Mouse (Mus musculus) heart, embryonic 14.5 days (tissue): ENCODE data around the gene Spred1. TPM values are rescaled to one million over a fixed set of nuclear protein-coding genes. Genes with fewer than 3 reads are reported as not detected.

ENCODE experiments used
- ATAC-seq: fragments of 200-750 bp; cut with Nextera tagmentation; 2 replicates; pipeline ENCODE4 v1.8.0; 2017; ENCODE audit warnings: low read depth, moderate TSS enrichment; ENCODE audit not compliant: insufficient number of reproducible peaks, insufficient read depth, low FRiP score
- H3K27ac ChIP-seq, 2 experiments: fragments of 200-500 bp in 1 of 2; fragments of 300-500 bp in 1 of 2; sonication (generic) in 1 of 2; replicated peaks in 1 of 2; 2 replicates each; pipeline ENCODE4 v1.5.1; 2012 to 2014; ENCODE audit warnings: low read depth in 2 of 2, low read length in 2 of 2, control low read depth in 1 of 2, mild to moderate bottlenecking in 1 of 2, mixed read lengths in 1 of 2; ENCODE audit not compliant: control insufficient read depth in 1 of 2, insufficient read depth in 1 of 2
- H3K27me3 ChIP-seq: fragments of 300-500 bp; sonication (generic); 2 replicates; pipeline ENCODE4 v1.6.1; 2014; ENCODE audit warnings: mild to moderate bottlenecking, low read length, control low read depth; ENCODE audit not compliant: control insufficient read depth, insufficient read depth
- H3K36me3 ChIP-seq: fragments of 300-500 bp; sonication (generic); 2 replicates; pipeline ENCODE4 v1.6.1; 2014; ENCODE audit warnings: mild to moderate bottlenecking, control low read depth, low read length, mixed read lengths; ENCODE audit not compliant: control insufficient read depth, insufficient read depth
- H3K4me1 ChIP-seq, 2 experiments: fragments of 200-500 bp in 1 of 2; fragments of 300-500 bp in 1 of 2; sonication (generic) in 1 of 2; 2 replicates each; pipeline ENCODE4 v1.6.1; 2012 to 2014; ENCODE audit warnings: low read length in 2 of 2, control low read depth in 1 of 2, mixed read lengths in 1 of 2; ENCODE audit not compliant: control insufficient read depth in 2 of 2, insufficient read depth in 2 of 2
- H3K4me2 ChIP-seq: fragments of 300-500 bp; sonication (generic); 2 replicates; pipeline ENCODE4 v1.6.1; 2014; ENCODE audit warnings: mild to moderate bottlenecking, low read length
- H3K4me3 ChIP-seq, 2 experiments: fragments of 200-500 bp in 1 of 2; fragments of 300-500 bp in 1 of 2; sonication (generic) in 1 of 2; 2 replicates each; pipeline ENCODE4 v1.5.1; 2012 to 2014; ENCODE audit warnings: low read length in 2 of 2, mild to moderate bottlenecking in 2 of 2, control low read depth in 1 of 2, low read depth in 1 of 2, moderate library complexity in 1 of 2; ENCODE audit not compliant: control insufficient read depth in 1 of 2, insufficient read depth in 1 of 2
- H3K9ac ChIP-seq: fragments of 300-500 bp; sonication (generic); 2 replicates; pipeline ENCODE4 v1.6.1; 2014; ENCODE audit warnings: mild to moderate bottlenecking, low read length
- H3K9me3 ChIP-seq: fragments of 300-500 bp; sonication (generic); 2 replicates; pipeline ENCODE4 v1.6.1; 2016; ENCODE audit warnings: low read length, control low read depth; ENCODE audit not compliant: control insufficient read depth
- WGBS: fragments of 180-500 bp; shearing (Covaris S2); extraction: QIAGEN DNeasy Blood & Tissue Kit; methylation state at CpG from one replicate; pipeline ENCODE4 v1.1.7; 2014; 5-methylcytosine and 5-hydroxymethylcytosine counted together
- polyA plus RNA-seq: library from polyadenylated mRNA; unstranded; fragments of >200 nt; fragmentation: Nextera tagmentation; extraction: Ambion mirVana; gene quantifications from 2 replicates; pipeline ENCODE4 v1.2.1, GENCODE M21; 2014

The Spred1 gene
- polyA plus RNA-seq, 1 experiment from 2014 or later: 14.8 TPM

DNA sequence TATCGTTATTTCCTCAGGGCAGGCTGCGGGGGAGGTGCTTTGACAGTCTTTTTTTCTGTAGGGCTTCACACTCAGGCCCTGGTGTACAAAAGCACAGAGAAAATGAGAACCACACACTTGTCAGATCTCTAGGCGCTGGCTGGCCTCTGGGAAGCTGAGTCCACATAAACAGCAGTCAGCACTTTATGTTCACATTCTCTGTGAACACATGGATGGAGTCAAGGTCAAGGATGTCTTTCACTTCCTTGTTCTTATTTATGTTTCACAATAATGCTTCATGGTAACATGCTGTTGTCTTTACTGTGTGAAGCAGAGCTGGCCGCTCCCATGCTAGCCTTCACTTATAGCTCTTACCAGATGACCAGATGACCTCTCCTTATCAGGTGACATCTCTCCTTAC is 13.1 kb upstream of the Spred1 start:
- H3K27me3 ChIP-seq: no peaks in the 10 kb centered on the region
- ATAC-seq: no peak
- 58% methylated on average over 4 of the region's 4 CpGs for WGBS
- H3K9ac ChIP-seq: no peak overlapping the region
- H3K4me3 ChIP-seq: no peak overlapping the region
- H3K4me2 ChIP-seq: no peak overlapping the region
- no peaks in the 10 kb centered on the region for H3K36me3 ChIP-seq
- H3K4me1 ChIP-seq: peaks cover 7 to 8% of the 10 kb centered on the region in 2 experiments; a peak in 3 of 4 replicates
- H3K27ac ChIP-seq: no peak overlapping the region
- H3K9me3 ChIP-seq: no peaks in the 10 kb centered on the region

DNA sequence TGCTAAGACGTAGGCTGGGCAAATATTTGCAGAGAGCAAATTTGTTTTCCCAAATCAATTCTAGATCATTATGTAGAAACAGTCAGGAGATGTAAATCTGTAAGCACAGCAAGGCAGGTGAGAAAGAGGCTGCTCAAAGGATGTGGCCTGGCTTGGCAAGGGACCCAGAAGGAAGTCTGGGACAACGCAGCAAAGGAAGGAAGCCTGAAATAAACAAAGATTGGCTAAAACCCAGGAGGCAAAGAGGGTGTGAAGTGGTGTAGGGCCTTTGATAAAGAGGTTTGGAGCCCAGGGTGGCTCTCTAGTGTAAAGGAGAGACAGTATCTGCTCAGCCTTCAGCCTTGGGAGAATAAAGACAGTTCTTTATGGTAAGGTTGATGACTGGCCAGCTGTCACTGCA is 11.9 kb upstream of the Spred1 start:
- Histone ChIP-seq H3K9ac (no peak overlapping the region), H3K4me3 (no peak overlapping the region), H3K4me1 (peaks cover 5 to 17% of the 10 kb centered on the region in 2 experiments; a peak in 3 of 4 replicates), H3K27ac (no peak overlapping the region), H3K9me3 (no peaks in the 10 kb centered on the region), H3K36me3 (no peaks in the 10 kb centered on the region), H3K27me3 (no peaks in the 10 kb centered on the region), H3K4me2 (no peak overlapping the region)
- 50% methylated on average over 2 of the region's 2 CpGs for WGBS
- ATAC-seq: no peak

DNA sequence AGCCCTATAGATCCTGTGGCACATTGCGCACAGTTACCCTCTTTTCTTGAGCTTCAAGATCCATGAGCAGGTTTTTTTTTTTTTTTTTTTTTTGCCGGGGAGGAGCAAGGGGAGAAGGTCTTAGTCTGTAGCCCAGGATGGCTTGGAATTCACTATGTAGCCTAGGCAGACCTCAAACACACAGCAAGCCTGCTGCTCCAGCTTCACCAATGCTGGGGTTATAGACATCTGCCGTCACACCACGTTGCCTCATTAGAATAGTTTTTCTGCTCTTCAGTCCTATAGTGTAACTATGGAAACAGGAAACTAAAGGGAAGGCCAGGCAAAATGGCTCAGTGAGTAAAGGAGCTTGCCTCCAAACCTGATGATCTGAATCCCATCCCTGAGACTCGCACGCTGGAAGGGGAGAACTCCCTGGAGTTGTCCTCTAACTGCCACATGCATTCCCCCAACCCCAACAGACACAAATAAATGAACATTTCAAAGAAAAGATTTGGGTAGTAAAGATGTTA is 10.8 kb upstream of the Spred1 start:
- H3K4me3 ChIP-seq: no peak overlapping the region
- no peaks in the 10 kb centered on the region for H3K9me3 ChIP-seq
- H3K36me3 ChIP-seq: no peaks in the 10 kb centered on the region
- no peak overlapping the region for H3K4me2 ChIP-seq
- no peaks in the 10 kb centered on the region for H3K27me3 ChIP-seq
- no peak overlapping the region for H3K9ac ChIP-seq
- ATAC-seq: no peak
- peaks cover 1 to 13% of the 10 kb centered on the region in 2 experiments; a peak in 3 of 4 replicates for H3K4me1 ChIP-seq
- H3K27ac ChIP-seq: no peak overlapping the region
- WGBS: 83% methylated on average over 6 of the region's 6 CpGs

DNA sequence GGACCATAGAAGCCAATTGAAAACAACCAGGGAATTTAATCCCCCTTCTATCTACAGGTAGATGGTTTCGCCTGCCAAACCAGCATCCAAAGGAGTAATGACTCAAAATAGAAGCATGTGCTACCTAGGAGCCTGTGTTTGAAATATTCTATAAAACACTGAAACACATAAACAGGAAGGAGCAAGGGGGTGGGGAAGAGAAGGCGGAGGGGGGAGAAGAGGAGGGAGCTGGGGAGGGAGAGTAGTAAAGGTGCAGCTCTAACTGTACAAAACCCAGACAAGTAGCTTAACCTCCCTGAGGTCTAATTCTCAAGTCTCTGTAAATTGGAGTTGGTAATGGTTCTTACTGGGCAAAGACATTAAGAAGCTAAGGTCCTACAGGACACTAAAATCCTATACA is 7.9 kb upstream of the Spred1 start:
- Histone ChIP-seq H3K4me1 (peaks cover 0 to 13% of the 10 kb centered on the region in 2 experiments; a peak in 3 of 4 replicates), H3K36me3 (no peaks in the 10 kb centered on the region), H3K9me3 (no peaks in the 10 kb centered on the region), H3K4me3 (no peak overlapping the region), H3K9ac (no peak overlapping the region), H3K27me3 (no peaks in the 10 kb centered on the region), H3K27ac (no peak overlapping the region; a peak in 1 of 4 replicates), H3K4me2 (peak overlapping the region; percentile 27; the same call in 1 of the 2 replicates)
- 77% methylated on average over 2 of the region's 2 CpGs for WGBS
- ATAC-seq: no peak

DNA sequence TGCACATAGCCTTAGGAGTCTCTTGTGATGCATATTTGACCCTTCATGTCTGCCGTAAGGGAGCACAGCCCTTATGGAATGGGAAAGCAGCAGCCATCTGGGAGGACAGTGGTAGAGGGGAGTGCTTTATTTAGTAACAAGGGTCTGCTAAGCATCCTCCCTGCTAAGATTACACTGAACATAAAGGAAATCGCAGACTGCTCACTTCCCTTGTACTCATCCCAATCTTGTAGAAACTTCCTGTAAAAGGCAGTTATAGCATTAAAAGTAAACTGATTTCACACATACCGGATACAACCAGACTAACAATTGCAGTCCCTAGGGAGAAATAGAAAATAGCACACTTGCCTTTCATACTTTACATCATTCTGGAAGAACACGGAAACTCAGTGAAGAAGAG is 7.4 kb upstream of the Spred1 start:
- peak; percentile 54; the same call in 1 of the 2 replicates for ATAC-seq
- Histone ChIP-seq H3K9me3 (no peaks in the 10 kb centered on the region), H3K4me2 (peak overlapping the region; percentile 27), H3K4me3 (no peak overlapping the region), H3K27ac (peak overlapping the region in 1 of 2 experiments; percentile 30; a peak in 1 of 4 replicates), H3K27me3 (no peaks in the 10 kb centered on the region), H3K4me1 (peaks cover 0 to 15% of the 10 kb centered on the region in 2 experiments; a peak in 3 of 4 replicates), H3K36me3 (no peaks in the 10 kb centered on the region), H3K9ac (no peak overlapping the region)
- 21% methylated on average over 4 of the region's 4 CpGs for WGBS

DNA sequence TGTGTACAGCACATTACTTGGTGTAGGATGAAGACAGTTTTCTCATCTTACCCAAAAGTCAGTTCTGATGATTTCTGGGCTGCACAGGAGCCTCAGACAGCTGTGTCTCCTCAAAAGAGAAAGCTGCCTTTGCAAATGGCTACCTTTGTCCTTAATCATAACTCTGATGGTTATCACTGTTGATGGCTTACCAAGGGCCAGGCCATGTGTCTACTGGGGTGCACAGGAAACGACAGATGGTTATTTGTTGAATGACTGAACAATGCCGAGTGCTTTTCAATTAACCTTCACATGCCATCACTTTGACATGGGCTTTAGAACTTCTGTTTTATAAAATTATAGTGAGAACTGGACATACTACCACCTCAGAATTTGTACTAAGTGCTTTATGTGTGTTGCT is 2.7 kb upstream of the Spred1 start:
- H3K4me1 ChIP-seq: peaks cover 5 to 20% of the 10 kb centered on the region in 2 experiments; a peak in 3 of 4 replicates
- no peak for ATAC-seq
- no peak overlapping the region for H3K4me3 ChIP-seq
- H3K9me3 ChIP-seq: no peaks in the 10 kb centered on the region
- no peak overlapping the region for H3K27ac ChIP-seq
- no peak overlapping the region for H3K9ac ChIP-seq
- no peaks in the 10 kb centered on the region for H3K36me3 ChIP-seq
- no peak overlapping the region for H3K4me2 ChIP-seq
- 74% methylated on average over 2 of the region's 2 CpGs for WGBS
- no peaks in the 10 kb centered on the region for H3K27me3 ChIP-seq

DNA sequence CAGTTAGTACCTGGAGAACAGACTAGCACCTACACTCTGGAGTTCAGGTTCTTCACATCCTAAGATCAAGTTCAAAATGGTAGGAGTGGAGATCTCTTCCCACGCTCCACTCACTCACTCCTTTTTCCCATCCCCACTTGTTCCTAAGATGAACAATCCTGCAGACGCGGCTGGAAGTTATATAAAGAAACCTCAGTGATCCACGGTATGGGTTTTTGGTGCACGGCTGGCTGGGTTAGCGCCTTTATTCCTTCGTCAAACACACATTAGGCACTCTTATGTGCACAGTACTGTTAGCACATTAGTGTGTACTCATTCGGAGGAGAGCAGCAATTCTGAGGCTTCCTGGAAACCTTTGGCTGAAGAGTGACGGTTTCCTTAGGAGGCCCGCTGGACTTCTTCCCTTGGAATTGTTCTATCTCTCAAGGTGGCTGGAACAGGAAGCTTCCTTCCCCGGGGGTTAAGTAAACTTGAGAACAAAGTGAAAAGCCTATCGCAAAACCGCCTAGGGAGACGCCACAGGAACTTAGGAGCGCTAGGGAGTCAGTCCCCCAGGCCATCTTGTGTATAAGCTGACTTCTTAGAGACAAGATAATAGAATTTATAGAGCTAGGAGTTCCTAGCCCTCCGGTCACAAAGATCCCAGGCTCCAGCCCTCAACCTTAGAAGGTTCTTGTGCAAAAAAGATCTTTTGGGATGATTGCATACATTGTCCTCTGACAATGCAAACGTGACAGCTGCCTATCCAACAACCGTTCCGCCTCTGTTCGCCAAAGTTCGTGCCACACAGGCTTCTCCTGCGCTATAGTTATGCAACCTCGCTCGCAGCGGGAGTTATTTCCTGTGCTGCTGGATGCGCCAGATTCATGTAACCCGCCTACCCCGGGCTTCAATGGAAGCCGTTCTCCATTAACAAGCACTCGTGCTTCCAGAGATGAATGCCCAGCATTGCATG is 1.6 kb upstream of the Spred1 start:
- ATAC-seq: peak; percentile 37
- H3K4me2 ChIP-seq: peak overlapping the region; percentile 80
- H3K9me3 ChIP-seq: no peaks in the 10 kb centered on the region
- no peaks in the 10 kb centered on the region for H3K27me3 ChIP-seq
- 7% methylated on average over 30 of the region's 30 CpGs for WGBS
- H3K27ac ChIP-seq: peak overlapping the region; percentile 98 to 99
- peak overlapping the region; percentile 99 for H3K9ac ChIP-seq
- peak overlapping the region; percentile 98 to 100 for H3K4me3 ChIP-seq
- peaks cover 5 to 18% of the 10 kb centered on the region in 2 experiments; a peak in 2 of 4 replicates for H3K4me1 ChIP-seq
- H3K36me3 ChIP-seq: no peaks in the 10 kb centered on the region
